Mouse (Mus musculus): ENCODE data around the gene Tas2r134.

DNA sequence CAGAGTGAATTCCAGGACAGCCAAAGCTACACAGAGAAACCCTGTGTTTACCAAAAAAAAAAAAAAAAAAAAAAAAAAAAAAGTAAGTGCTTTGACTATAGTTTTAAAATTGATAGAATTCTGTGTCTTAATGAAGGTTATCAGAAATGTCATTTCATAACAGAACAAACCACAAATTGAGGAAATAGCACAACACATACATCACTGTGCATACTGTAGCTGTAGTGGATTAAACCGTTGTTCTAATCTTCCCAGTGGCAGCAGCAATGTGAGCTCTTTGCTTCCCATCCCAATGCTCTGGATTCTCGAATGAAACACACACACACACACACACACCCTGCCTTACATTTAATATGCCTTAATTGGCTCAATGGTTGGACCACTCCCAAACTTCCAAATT, 4.1 kb downstream of the Tas2r134 start:
- no peak for TF ChIP-seq EP300 (IDR thresholded peaks at IDR 0.05; ENCODE audit: low read depth)
- no peak for TF ChIP-seq CTCF (IDR thresholded peaks at IDR 0.05; ENCODE audit: low read depth)

Data from liver, embryonic 14.5 days (tissue).